Mouse (Mus musculus): ENCODE results near the gene Spata32. TPM values are rescaled to one million over a fixed set of nuclear protein-coding genes. Genes with fewer than 3 reads are reported as not detected.

Spata32 gene
- polyA plus RNA-seq, 1 experiment, result not detected

GRCm38 (mm10) chr11:103158621-103159478, 59.4 kb downstream of the Spata32 start:
- TF ChIP-seq GATA1 (IDR thresholded peaks at IDR 0.05; ENCODE audit: low read length), result no peak

Other genes starting within 250 kb of the Spata32 start
- gene Nmt1, start 190.2 kb downstream of the Spata32 start, polyA plus RNA-seq (2012), result 5.0 and 13.0 TPM in 2 replicates
- gene Dcakd, start 190.1 kb downstream of the Spata32 start, polyA plus RNA-seq (2012), result 136 and 225 TPM in 2 replicates
- gene Plcd3, start 116.8 kb downstream of the Spata32 start, polyA plus RNA-seq (2012), result 0.03 TPM in 1 of 2 replicates, not detected in the other
- 27.3 and 31.9 TPM in 2 replicates for gene Acbd4, start 116.8 kb downstream of the Spata32 start, polyA plus RNA-seq (2012)
- gene Hexim1, start 102.2 kb downstream of the Spata32 start, polyA plus RNA-seq (2012), result 40.7 and 42.1 TPM in 2 replicates
- gene Hexim2, start 86.0 kb downstream of the Spata32 start, polyA plus RNA-seq (2012), result 9.8 and 12.5 TPM in 2 replicates
- 0.02 TPM in 1 of 2 replicates, not detected in the other for gene Fmnl1, start 47.3 kb downstream of the Spata32 start, polyA plus RNA-seq (2012)
- not detected in 2 replicates for gene 1700023F06Rik, start 9.9 kb downstream of the Spata32 start, polyA plus RNA-seq (2012)
- gene Map3k14, start 49.0 kb upstream of the Spata32 start, polyA plus RNA-seq (2012), result 5.0 and 5.6 TPM in 2 replicates
- gene Arhgap27, start 145.3 kb upstream of the Spata32 start, polyA plus RNA-seq (2012), result 0.57 and 0.62 TPM in 2 replicates
- 12.0 and 15.2 TPM in 2 replicates for gene Plekhm1, start 194.3 kb upstream of the Spata32 start, polyA plus RNA-seq (2012)